Mouse (Mus musculus) left cerebral cortex, postnatal 14 days (tissue): Measurements from ENCODE around the gene Gdf3. TPM values are rescaled to one million over a fixed set of nuclear protein-coding genes. Genes with fewer than 3 reads are reported as not detected.
"Not testable (repeated sequence)": the region's sequence is repeated elsewhere in the genome, so short reads cannot be mapped to it uniquely, and the experiment has no call there.

Experiments used
- DNase-seq, 2 experiments: peaks; one replicate each; pipeline ENCODE4 v3.0.0; 2021 to 2022; ENCODE audit warnings: low spot score in 2 of 2, mixed read lengths in 1 of 2
- intact Hi-C: fragments of 180-260 bp; cut with DNase I; formaldehyde crosslinking; loops from one replicate; pipeline ENCODE4 v1.15.1; 2025
- long read RNA-seq, 2 experiments: library from polyadenylated mRNA; stranded (forward); transcript quantifications; one replicate each; pipeline ENCODE4 v2.0.0; 2021
- total RNA-seq, 2 experiments: library from RNA; stranded (reverse); gene quantifications; 2 replicates each; pipeline ENCODE4 v1.2.3; 2021

The Gdf3 gene
- total RNA-seq: not detected
- long read RNA-seq, experiment 1: 0 reads
- long read RNA-seq, experiment 2: 0 reads

- intact Hi-C loops: no loop called here
- no peak for DNase-seq
Observed at GRCm38 (mm10) chr6:122609771-122610170, at the start of gene Gdf3. Gene Gdf3 (minus strand): TSS chr6:122610087.

- DNase-seq: no peak
- intact Hi-C loops: no loop called here
Observed at GRCm38 (mm10) chr6:122659567-122659966, 49.7 kb upstream of the Gdf3 start.

GRCm38 (mm10) chr6:122657630-122658029 lies 47.7 kb upstream of the Gdf3 start:
- no peak for DNase-seq
- intact Hi-C loops: no loop called here

- no peak for DNase-seq
- intact Hi-C loops: no loop called here
Observed at GRCm38 (mm10) chr6:122654301-122654700, 44.4 kb upstream of the Gdf3 start.

GRCm38 (mm10) chr6:122650398-122650980 lies 40.6 kb upstream of the Gdf3 start:
- DNase-seq: no peak
- intact Hi-C loops: no loop called here

- intact Hi-C loops: no loop called here
- DNase-seq: no peak
Observed at GRCm38 (mm10) chr6:122649903-122650302, 40.0 kb upstream of the Gdf3 start.

GRCm38 (mm10) chr6:122644196-122644595 lies 34.3 kb upstream of the Gdf3 start:
- DNase-seq, intact Hi-C loops: not testable (repeated sequence)

GRCm38 (mm10) chr6:122637566-122637965 lies 27.7 kb upstream of the Gdf3 start:
- intact Hi-C loops, DNase-seq: not testable (repeated sequence)

- intact Hi-C loops: no loop called here
- no peak for DNase-seq
Observed at GRCm38 (mm10) chr6:122636666-122637065, 26.8 kb upstream of the Gdf3 start.

GRCm38 (mm10) chr6:122635315-122635714 lies 25.4 kb upstream of the Gdf3 start:
- intact Hi-C loops: no loop called here
- DNase-seq: no peak

- intact Hi-C loops: loop anchor here (5.0 kb wide), 1 partner anchor 36 kb away; no protein-coding TSS in a partner anchor
- DNase-seq: peak; percentile 8 to 19
Observed at GRCm38 (mm10) chr6:122633411-122633810, 23.5 kb upstream of the Gdf3 start.

- intact Hi-C loops: no loop called here
- DNase-seq: no peak
Observed at GRCm38 (mm10) chr6:122627469-122628108, 17.7 kb upstream of the Gdf3 start.

- DNase-seq: no peak
- intact Hi-C loops: no loop called here
Observed at GRCm38 (mm10) chr6:122626110-122626509, 16.2 kb upstream of the Gdf3 start, which contains the start of gene Dppa3. Gene Dppa3 (plus strand): TSS chr6:122626410.

- no peak for DNase-seq
- intact Hi-C loops: no loop called here
Observed at GRCm38 (mm10) chr6:122625156-122625555, 15.3 kb upstream of the Gdf3 start.

- no peak for DNase-seq
- intact Hi-C loops: no loop called here
Observed at GRCm38 (mm10) chr6:122624480-122624879, 14.6 kb upstream of the Gdf3 start.

- intact Hi-C loops: no loop called here
- DNase-seq: no peak
Observed at GRCm38 (mm10) chr6:122621066-122621465, 11.2 kb upstream of the Gdf3 start.

- intact Hi-C loops: no loop called here
Observed at GRCm38 (mm10) chr6:122616022-122616421, 6.1 kb upstream of the Gdf3 start.

GRCm38 (mm10) chr6:122614047-122614446 lies 4.2 kb upstream of the Gdf3 start:
- intact Hi-C loops: no loop called here
- no peak for DNase-seq

More at GRCm38 (mm10) chr6:122616022-122616421, 6.1 kb upstream of the Gdf3 start:
- no peak for DNase-seq

GRCm38 (mm10) chr6:122612426-122612825 lies 2.5 kb upstream of the Gdf3 start:
- no peak for DNase-seq
- intact Hi-C loops: no loop called here

GRCm38 (mm10) chr6:122609377-122609728 lies 534 bp downstream of the Gdf3 start:
- no peak for DNase-seq
- intact Hi-C loops: no loop called here
